Mouse (Mus musculus) embryonic facial prominence, embryonic 11.5 days (tissue): ENCODE measurements at regions not wholly inside any gene's neighbourhood (a gene's known extent, or its start where the extent isn't known, plus 50 kb on each side); places are given as distances from the start of the nearest gene placed in this dataset.

Source experiments
- ATAC-seq: fragments of 200-750 bp; cut with Nextera tagmentation; replicated peaks from 2 replicates; pipeline ENCODE4 v1.8.0; 2017; ENCODE audit warnings: low read depth; ENCODE audit not compliant: insufficient number of reproducible peaks, low FRiP score, low TSS enrichment
- DNase-seq: peaks from one replicate; pipeline ENCODE4 v3.0.0-alpha.2; 2015; ENCODE audit warnings: low spot score
- H3K27ac ChIP-seq: fragments of 300-500 bp; sonication (generic); replicated peaks from 2 replicates; pipeline ENCODE4 v1.5.1; 2014; ENCODE audit warnings: mild to moderate bottlenecking, low read depth, low read length, control low read depth
- H3K27me3 ChIP-seq: fragments of 300-500 bp; sonication (generic); 2 replicates; pipeline ENCODE4 v1.6.1; 2014; ENCODE audit warnings: mild to moderate bottlenecking, low read length, moderate library complexity, mixed read lengths; ENCODE audit not compliant: control insufficient read depth, insufficient read depth
- H3K36me3 ChIP-seq: fragments of 300-500 bp; sonication (generic); replicated peaks from 2 replicates; pipeline ENCODE4 v1.6.1; 2014; ENCODE audit warnings: low read depth, mild to moderate bottlenecking, low read length, moderate library complexity, mixed read lengths; ENCODE audit not compliant: control insufficient read depth, insufficient read depth
- H3K4me1 ChIP-seq: fragments of 300-500 bp; sonication (generic); 2 replicates; pipeline ENCODE4 v1.6.1; 2014; ENCODE audit warnings: low read length, mixed read lengths; ENCODE audit not compliant: control insufficient read depth, insufficient read depth
- H3K4me2 ChIP-seq: fragments of 300-500 bp; sonication (generic); 2 replicates; pipeline ENCODE4 v1.6.1; 2014; ENCODE audit warnings: low read depth, mild to moderate bottlenecking, control low read depth, low read length, moderate library complexity
- H3K4me3 ChIP-seq: fragments of 300-500 bp; sonication (generic); 2 replicates; pipeline ENCODE4 v1.5.1; 2014; ENCODE audit warnings: low read depth, low read length, control low read depth
- H3K9ac ChIP-seq: fragments of 300-500 bp; sonication (generic); replicated peaks from 2 replicates; pipeline ENCODE4 v1.6.1; 2014; ENCODE audit warnings: mild to moderate bottlenecking, control low read depth, low read length
- H3K9me3 ChIP-seq: fragments of 300-500 bp; sonication (generic); replicated peaks from 2 replicates; pipeline ENCODE4 v1.6.1; 2016; ENCODE audit warnings: mild to moderate bottlenecking, low read length, inconsistent platforms, mixed read lengths; ENCODE audit not compliant: control insufficient read depth
- WGBS: fragments of 180-500 bp; shearing (Covaris S2); extraction: QIAGEN DNeasy Blood & Tissue Kit; methylation state at CpG from one replicate; pipeline ENCODE4 v1.1.7; 2014; 5-methylcytosine and 5-hydroxymethylcytosine counted together

DNA sequence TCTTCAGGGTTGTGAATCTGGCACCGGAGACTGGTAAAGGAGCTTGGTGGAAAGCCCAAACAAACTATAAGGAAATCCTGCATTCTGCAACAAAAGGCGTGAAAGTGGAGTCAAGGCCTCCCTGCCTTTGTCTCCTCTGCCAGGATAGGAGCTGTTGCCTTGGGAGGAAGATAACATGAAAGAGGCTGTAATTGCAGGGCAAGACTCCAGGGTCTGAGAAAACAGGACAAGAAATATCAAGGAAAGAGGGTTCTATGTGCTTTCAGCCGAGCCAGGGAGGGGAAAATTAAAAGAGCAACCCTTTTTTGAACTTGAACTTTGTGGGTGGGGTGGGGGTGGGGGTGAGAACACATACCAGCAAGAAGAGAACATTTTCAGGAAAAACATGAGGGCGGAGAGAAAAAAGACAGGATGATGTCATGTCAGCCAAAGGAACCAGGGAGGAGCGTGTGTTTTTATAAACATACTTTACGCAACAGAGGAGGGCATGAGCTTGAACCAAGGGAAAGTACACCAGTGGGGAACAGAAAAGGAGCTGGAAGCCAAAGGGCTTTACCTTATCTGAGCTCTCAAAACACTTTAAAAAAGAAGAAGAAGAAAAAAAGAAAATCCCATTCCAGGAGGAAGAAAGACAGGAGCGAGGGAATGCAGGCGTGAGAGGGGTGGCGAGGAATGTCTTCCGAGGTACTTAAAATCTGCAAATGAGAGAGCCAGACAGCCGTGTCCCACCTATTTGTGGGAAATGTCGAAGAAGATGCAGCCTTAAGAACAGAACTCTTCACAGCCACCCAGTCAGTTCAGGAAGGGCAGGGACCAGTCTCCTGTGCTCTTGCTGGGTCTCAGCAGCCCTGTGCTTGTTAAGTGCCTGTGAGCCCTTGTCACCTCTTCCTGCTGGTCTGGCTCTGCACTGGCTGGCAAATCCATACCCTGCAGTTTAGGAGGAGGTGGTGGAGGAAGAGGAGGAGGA, 66.2 kb upstream of the Irf2bp2 start:
- no peaks in the 10 kb centered on the region for H3K36me3 ChIP-seq
- DNase-seq (no peak), ATAC-seq (0 out of 2 replicates have a peak, but pooled peaks have one; percentile 41)
- peak overlapping the region; percentile 2; the same call in 1 of the 2 replicates for H3K4me2 ChIP-seq
- no peaks in the 10 kb centered on the region for H3K9me3 ChIP-seq
- WGBS: 55% methylated on average over 12 of the region's 12 CpGs
- no peak overlapping the region for H3K4me3 ChIP-seq
- peaks cover 15% of the 10 kb centered on the region for H3K4me1 ChIP-seq
- H3K27ac ChIP-seq: peak overlapping the region; percentile 30; the same call in 1 of the 2 replicates
- H3K9ac ChIP-seq: peak overlapping the region; percentile 22
- no peaks in the 10 kb centered on the region for H3K27me3 ChIP-seq

DNA sequence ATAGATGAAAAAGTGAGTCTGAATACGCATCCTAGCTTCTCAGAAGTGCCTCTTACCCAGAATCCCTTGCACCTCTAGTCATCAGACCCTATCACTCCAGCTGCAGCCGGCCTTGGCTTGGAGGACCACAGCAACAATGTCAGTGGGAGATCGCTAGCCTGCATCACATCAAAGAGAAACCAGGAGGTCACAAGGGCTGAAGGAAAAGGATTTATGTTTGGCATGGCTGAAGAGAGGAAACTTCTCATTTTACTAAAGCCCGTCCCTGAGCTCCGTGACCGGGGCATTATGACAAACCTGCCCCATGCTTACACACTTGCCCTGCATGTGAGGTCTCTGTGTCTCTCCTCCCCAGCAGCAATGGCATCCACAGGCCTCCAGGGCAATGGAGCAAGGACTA, 63.8 kb upstream of the Irf2bp2 start:
- Histone ChIP-seq H3K4me2 (no peak overlapping the region), H3K36me3 (no peaks in the 10 kb centered on the region), H3K27ac (no peak overlapping the region), H3K27me3 (no peaks in the 10 kb centered on the region), H3K9me3 (no peaks in the 10 kb centered on the region), H3K9ac (no peak overlapping the region), H3K4me1 (peaks cover 4% of the 10 kb centered on the region; the same call in 1 of the 2 replicates), H3K4me3 (no peak overlapping the region)
- ATAC-seq (no peak), DNase-seq (no peak)
- 67% methylated on average over 6 of the region's 6 CpGs for WGBS

DNA sequence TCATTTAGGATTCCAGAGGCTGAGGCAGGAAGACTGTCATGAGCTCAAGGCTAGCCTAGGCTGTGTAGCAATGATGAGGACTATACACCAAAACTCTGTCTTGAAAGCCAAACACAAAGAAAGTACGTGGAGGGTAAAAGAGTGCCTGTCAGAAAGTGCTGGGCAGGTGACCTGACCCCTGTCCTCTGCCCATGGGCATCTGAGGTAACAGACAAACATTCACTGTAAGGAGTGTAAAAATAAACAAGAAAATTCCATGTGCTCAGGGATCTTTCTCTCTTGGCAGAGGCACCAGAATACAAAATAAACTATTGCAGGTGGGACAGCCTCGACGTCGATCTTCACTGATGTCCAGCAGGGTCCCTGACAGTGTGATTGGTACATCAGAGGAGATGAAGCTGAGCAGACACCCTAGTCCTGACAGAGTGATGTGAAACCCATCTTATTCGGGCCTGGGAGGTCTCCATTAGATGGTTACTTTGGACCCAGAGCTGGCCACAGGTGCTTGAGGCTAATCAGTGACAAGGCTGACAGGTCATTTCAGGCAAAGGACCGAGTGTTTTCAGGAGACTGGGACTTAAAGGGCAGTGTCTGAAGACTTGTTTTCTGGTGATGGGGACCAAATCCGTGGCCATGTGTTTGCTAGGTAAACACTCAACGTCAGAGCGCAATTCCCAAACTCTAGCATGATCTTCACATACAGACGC, 62.9 kb upstream of the Irf2bp2 start:
- H3K9ac ChIP-seq: no peak overlapping the region
- H3K4me1 ChIP-seq: peaks cover 4% of the 10 kb centered on the region; the same call in 1 of the 2 replicates
- no peaks in the 10 kb centered on the region for H3K27me3 ChIP-seq
- WGBS: 70% methylated on average over 10 of the region's 10 CpGs
- H3K4me2 ChIP-seq: no peak overlapping the region
- no peak for DNase-seq
- no peak overlapping the region for H3K4me3 ChIP-seq
- no peak overlapping the region for H3K27ac ChIP-seq
- H3K9me3 ChIP-seq: no peaks in the 10 kb centered on the region
- no peaks in the 10 kb centered on the region for H3K36me3 ChIP-seq
- ATAC-seq: no peak

DNA sequence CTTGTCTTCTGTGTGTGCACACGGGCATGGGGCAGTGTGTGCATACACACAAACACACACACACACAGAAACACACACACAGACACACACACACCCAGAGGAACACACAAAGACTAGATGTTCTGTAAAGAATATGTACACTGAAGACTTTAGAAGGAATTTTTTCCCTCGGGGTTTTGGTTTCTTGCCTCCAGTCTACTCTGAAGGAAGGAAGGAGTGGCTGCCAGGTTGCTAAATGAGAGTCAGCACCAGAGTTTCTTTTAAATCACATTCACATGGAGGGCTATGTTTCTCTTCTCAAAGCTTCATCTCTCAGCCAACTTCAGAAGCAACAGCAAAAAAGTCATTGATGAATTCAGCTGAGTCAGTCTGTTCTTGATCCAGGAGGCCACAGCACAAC, 61.8 kb upstream of the Irf2bp2 start:
- no peaks in the 10 kb centered on the region for H3K4me1 ChIP-seq
- no peak for ATAC-seq
- H3K4me3 ChIP-seq: no peak overlapping the region
- H3K9ac ChIP-seq: no peak overlapping the region
- H3K27ac ChIP-seq: no peak overlapping the region
- no peak overlapping the region for H3K4me2 ChIP-seq
- no peaks in the 10 kb centered on the region for H3K9me3 ChIP-seq
- H3K36me3 ChIP-seq: no peaks in the 10 kb centered on the region
- H3K27me3 ChIP-seq: no peaks in the 10 kb centered on the region
- WGBS: 62% methylated on average over 2 of the region's 2 CpGs
- DNase-seq: no peak

DNA sequence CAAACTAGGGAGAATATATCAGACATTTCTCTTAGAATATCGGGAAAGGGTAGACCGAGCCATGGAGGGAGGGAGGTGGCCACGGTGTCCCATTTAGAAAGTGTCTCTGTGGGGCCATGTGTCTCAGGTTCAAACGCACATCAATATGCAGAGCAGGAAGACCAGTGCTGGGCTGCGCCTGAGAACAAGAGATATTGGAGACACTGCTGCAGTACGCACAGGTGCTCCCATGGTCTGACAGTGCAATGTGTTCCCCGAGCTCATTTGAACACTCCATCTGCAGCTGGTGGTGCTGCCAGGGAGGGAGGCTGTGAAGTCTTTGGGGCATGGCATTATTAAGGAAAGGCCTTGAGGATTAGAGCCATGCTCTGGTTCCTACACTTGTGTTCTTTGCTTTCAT, 60.6 kb upstream of the Irf2bp2 start:
- ATAC-seq: no peak
- H3K27ac ChIP-seq: no peak overlapping the region
- no peak overlapping the region for H3K4me3 ChIP-seq
- no peaks in the 10 kb centered on the region for H3K27me3 ChIP-seq
- H3K36me3 ChIP-seq: no peaks in the 10 kb centered on the region
- H3K4me1 ChIP-seq: no peaks in the 10 kb centered on the region
- no peaks in the 10 kb centered on the region for H3K9me3 ChIP-seq
- WGBS: 86% methylated on average over 7 of the region's 7 CpGs
- DNase-seq: no peak
- no peak overlapping the region for H3K9ac ChIP-seq
- no peak overlapping the region for H3K4me2 ChIP-seq

DNA sequence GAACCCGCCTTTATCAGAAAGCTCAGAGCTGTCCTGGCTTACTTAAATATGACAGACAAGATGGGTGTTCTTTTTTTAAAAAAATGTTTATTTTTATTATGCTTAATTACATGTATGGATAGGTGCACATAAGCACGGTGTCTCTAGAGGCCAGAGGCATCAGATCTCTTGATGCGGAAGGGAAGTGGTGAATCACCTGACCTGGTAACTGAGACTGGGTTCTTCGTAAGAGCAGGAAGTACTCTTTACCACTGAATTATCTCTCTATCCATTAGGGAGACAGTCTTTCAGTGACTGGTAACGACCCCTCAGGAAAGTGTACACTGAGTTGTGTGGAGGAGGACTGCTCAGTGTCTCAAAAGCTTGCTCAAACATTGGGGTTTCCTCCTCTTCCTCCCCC, 58.4 kb upstream of the Irf2bp2 start:
- H3K27ac ChIP-seq: no peak overlapping the region
- no peak overlapping the region for H3K4me2 ChIP-seq
- H3K9ac ChIP-seq: no peak overlapping the region
- H3K4me1 ChIP-seq: no peaks in the 10 kb centered on the region
- no peaks in the 10 kb centered on the region for H3K9me3 ChIP-seq
- DNase-seq (no peak), ATAC-seq (no peak)
- H3K36me3 ChIP-seq: no peaks in the 10 kb centered on the region
- no peak overlapping the region for H3K4me3 ChIP-seq
- 85% methylated on average over 5 of the region's 5 CpGs for WGBS
- H3K27me3 ChIP-seq: no peaks in the 10 kb centered on the region

DNA sequence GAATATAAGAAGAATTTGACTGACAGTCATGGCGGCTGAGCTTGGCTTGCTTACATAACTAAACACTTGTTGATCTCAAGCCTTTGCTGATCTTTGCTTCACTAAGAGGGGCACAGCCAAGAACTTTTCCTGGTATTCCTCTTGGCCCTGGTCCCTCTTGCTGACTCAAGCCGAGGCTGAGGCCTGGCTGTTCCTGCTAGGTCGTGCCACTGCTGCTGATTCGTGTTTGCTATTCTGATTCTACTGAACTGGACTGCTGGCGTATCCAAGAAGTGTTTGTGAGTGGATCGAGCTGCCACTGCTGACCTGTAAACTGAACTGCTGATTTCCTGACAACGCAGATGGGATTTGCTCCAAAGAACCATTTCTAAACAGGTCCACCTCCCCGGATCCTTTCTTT, 57.2 kb upstream of the Irf2bp2 start:
- ATAC-seq (no peak), DNase-seq (no peak)
- H3K36me3 ChIP-seq: no peaks in the 10 kb centered on the region
- H3K4me2 ChIP-seq: no peak overlapping the region
- no peaks in the 10 kb centered on the region for H3K9me3 ChIP-seq
- H3K27me3 ChIP-seq: no peaks in the 10 kb centered on the region
- H3K4me3 ChIP-seq: no peak overlapping the region
- no peak overlapping the region for H3K27ac ChIP-seq
- H3K4me1 ChIP-seq: no peaks in the 10 kb centered on the region
- whole genome bisulfite sequencing: 88% methylated on average over 8 of the region's 8 CpGs
- no peak overlapping the region for H3K9ac ChIP-seq

DNA sequence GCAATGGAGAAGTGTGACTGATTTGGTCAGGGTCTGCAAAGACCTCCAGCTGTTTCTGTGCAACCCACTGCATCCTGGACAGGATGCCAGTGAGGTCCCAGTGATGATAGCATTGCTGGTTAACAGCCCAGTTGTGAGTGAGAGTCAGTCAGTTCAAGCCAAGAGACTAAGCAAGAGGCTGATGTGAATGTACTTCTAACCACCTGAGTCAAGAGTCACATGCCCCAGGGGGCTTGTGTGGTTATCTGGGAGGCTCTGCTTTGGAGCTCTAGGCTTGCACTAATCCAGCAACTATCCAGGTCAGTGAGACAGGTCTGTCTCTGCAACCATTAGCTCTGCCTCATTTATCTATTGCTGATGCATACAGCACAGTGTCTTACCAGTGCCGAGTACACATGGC, 55.5 kb upstream of the Irf2bp2 start:
- no peak overlapping the region for H3K9ac ChIP-seq
- 90% methylated on average over 1 of the region's 1 CpGs for WGBS

More for the DNA sequence above, 55.5 kb upstream of the Irf2bp2 start:
- Histone ChIP-seq H3K4me2 (no peak overlapping the region), H3K27me3 (no peaks in the 10 kb centered on the region), H3K9me3 (no peaks in the 10 kb centered on the region), H3K27ac (no peak overlapping the region), H3K36me3 (no peaks in the 10 kb centered on the region), H3K4me3 (no peak overlapping the region), H3K4me1 (no peaks in the 10 kb centered on the region)
- DNase-seq (no peak), ATAC-seq (no peak)
